38 mouse cellular contexts compared by ENCODE assay signal in the genomic region with DNA sequence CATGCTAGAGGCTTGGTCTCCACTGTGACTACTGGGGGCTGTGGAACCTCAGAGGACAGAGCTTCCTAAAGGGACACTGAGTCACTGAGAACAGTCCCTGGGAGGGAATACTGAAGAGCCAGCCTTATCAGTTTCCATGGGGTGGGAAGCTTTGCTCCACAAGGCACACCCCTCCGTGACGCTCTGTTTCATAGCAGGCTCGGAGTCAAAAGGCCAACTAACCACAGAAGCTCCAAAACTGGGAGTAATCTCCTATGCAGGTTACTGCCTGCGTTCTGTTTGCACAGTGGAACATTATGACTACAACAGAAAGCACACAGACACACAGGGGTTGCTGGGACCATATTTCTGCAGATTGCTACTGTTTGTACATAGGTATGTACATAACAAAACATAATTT. TPM values are rescaled to one million over a fixed set of nuclear protein-coding genes. Genes with fewer than 3 reads are reported as not detected.
DNase-seq lines count a peak whose midpoint lies in the region; ATAC-seq and TF ChIP-seq lines count a peak whose summit lies in the region.
"Had no signal": no experiment of that assay in that cellular context is flagged by ENCODE, and none has a peak within 500 bp of the region (broad histone marks: within the 10 kb centered on the region; RNA-seq: fewer than 3 reads in every experiment).

No protein-coding gene starts in this region.

- no peaks in the 10 kb centered on the region for H3K27me3 ChIP-seq in lung, embryonic 14.5 days (ENCODE audit: insufficient read depth, low read length)
- H3K27me3 ChIP-seq: embryonic facial prominence, embryonic 12.5 days; limb, embryonic 15.5 days; liver, embryonic 13.5 days; midbrain, embryonic 15.5 days; neural tube, embryonic 15.5 days; Patski had no signal

- peak overlapping the region; percentile 64; the same call in 1 of the 2 replicates for H3K27ac ChIP-seq in lung, embryonic 14.5 days (ENCODE audit: low read depth)
- H3K27ac ChIP-seq: embryonic facial prominence, embryonic 12.5 days; forebrain, embryonic 10.5 days; hindbrain, embryonic 14.5 days; layer of hippocampus, adult 2 months; limb, embryonic 15.5 days; liver, embryonic 13.5 days; midbrain, embryonic 10.5 days; midbrain, embryonic 15.5 days; neural tube, embryonic 15.5 days had no signal

- WGBS in lung, embryonic 14.5 days: 40% methylated on average over 4 of the region's 4 CpGs
- 72% methylated on average over 4 of the region's 4 CpGs for WGBS in lung, adult 2 months

- no peak for TF ChIP-seq CTCF in lung, embryonic 14.5 days (IDR thresholded peaks at IDR 0.05; ENCODE audit: low read depth)
- no peak for TF ChIP-seq CTCF in lung, adult 2 months (IDR thresholded peaks at IDR 0.05; ENCODE audit: insufficient read depth, low read length)

- H3K4me1 ChIP-seq in lung, embryonic 14.5 days (ENCODE audit: insufficient read depth): peaks cover 30% of the 10 kb centered on the region
- H3K4me1 ChIP-seq in lung, adult 2 months (ENCODE audit: control insufficient read depth, insufficient read depth, low read length): peaks cover 10% of the 10 kb centered on the region
- H3K4me1 ChIP-seq: liver, embryonic 13.5 days had no signal

- intact Hi-C loops in heart, postnatal 25 days (cut with DNase I): no loop called here

- no peak overlapping the region for H3K4me2 ChIP-seq in lung, embryonic 14.5 days
- H3K4me2 ChIP-seq: embryonic facial prominence, embryonic 12.5 days; hindbrain, embryonic 14.5 days; limb, embryonic 15.5 days; liver, embryonic 13.5 days; midbrain, embryonic 15.5 days; neural tube, embryonic 15.5 days had no signal

- H3K36me3 ChIP-seq in lung, embryonic 14.5 days (ENCODE audit: insufficient read depth): no peaks in the 10 kb centered on the region
- H3K36me3 ChIP-seq: embryonic facial prominence, embryonic 12.5 days; forebrain, embryonic 10.5 days; G1E; limb, embryonic 15.5 days; liver, embryonic 13.5 days; midbrain, embryonic 10.5 days; midbrain, embryonic 15.5 days; neural tube, embryonic 15.5 days had no signal

- no peak overlapping the region for H3K9ac ChIP-seq in lung, embryonic 14.5 days
- H3K9ac ChIP-seq: embryonic facial prominence, embryonic 12.5 days; forebrain, postnatal 0 days; hindbrain, embryonic 14.5 days; limb, embryonic 15.5 days; liver, embryonic 13.5 days; midbrain, embryonic 15.5 days; neural tube, embryonic 15.5 days had no signal

- ATAC-seq in lung, embryonic 14.5 days (ENCODE audit: insufficient read depth): no peak
- ATAC-seq: forebrain, postnatal 0 days; midbrain, embryonic 15.5 days; Patski had no signal

- H3K9me3 ChIP-seq in lung, embryonic 14.5 days (ENCODE audit: low read depth, low read length): no peaks in the 10 kb centered on the region
- H3K9me3 ChIP-seq: forebrain, embryonic 10.5 days; limb, embryonic 15.5 days; liver, embryonic 13.5 days; midbrain, embryonic 10.5 days; midbrain, embryonic 15.5 days; neural tube, embryonic 15.5 days had no signal

- no peak overlapping the region for H3K4me3 ChIP-seq in lung, embryonic 14.5 days (ENCODE audit: low read depth, low read length)
- no peak overlapping the region for H3K4me3 ChIP-seq in lung, adult 2 months (replicated peaks; ENCODE audit: extremely low read depth, low read depth, low read length)
- H3K4me3 ChIP-seq: embryonic facial prominence, embryonic 12.5 days; forebrain, embryonic 10.5 days; layer of hippocampus, adult 2 months; limb, embryonic 15.5 days; liver, embryonic 13.5 days; midbrain, embryonic 10.5 days; midbrain, embryonic 15.5 days; neural tube, embryonic 15.5 days had no signal

- DNase-seq in heart, adult 11 months: peak; percentile 75
- no peak for DNase-seq in heart, postnatal 25 days (ENCODE audit: low spot score)
- DNase-seq in lung, embryonic 14.5 days: no peak
- DNase-seq in lung, adult 2 months: no peak
- peak; percentile 20 for DNase-seq in urinary bladder, postnatal 25 days (ENCODE audit: low spot score)
- DNase-seq in urinary bladder, adult 2 months (ENCODE audit: low spot score): no peak
- no peak for DNase-seq in layer of hippocampus, adult 8-10 months (ENCODE audit: low spot score in 2 of 2)
- no peak for DNase-seq in kidney, adult 8-10 months
- DNase-seq: adrenal gland, postnatal 10 days; cerebellum, adult 11 months; cerebellum, adult 9-10 months; cerebellum, postnatal 36 days; forebrain, postnatal 0 days; kidney, adult 18-20 months; kidney, postnatal 36 days; left cerebral cortex, postnatal 4 days; liver, embryonic 13.5 days; retina, postnatal 1 day; right cerebral cortex, postnatal 14 days; thymus, adult 2 months; thymus, postnatal 4 days had no signal

- TF ChIP-seq POLR2A in lung, adult 2 months (IDR thresholded peaks at IDR 0.05; ENCODE audit: borderline replicate concordance, extremely low read depth, low read depth, low read length): no peak

RNA-seq across cellular contexts. Expression of a gene that starts 18.2 kb away (rescaled TPM):
- 1 to 10 TPM; 2.1 to 2.3 TPM for total RNA-seq in heart, postnatal 25 days (2021)
- 0.29 and 1.0 TPM in 2 replicates for polyA plus RNA-seq in lung, embryonic 14.5 days (2014; fragmentation: Nextera tagmentation; extraction: Ambion mirVana)
- polyA plus RNA-seq in lung, adult 2 months (2012; rRNA removed): 1.7 and 4.5 TPM in 2 replicates
- polyA plus RNA-seq in urinary bladder, adult 2 months (2012; rRNA removed): 0.11 and 0.22 TPM in 2 replicates
- 1 to 10 TPM; 1.2 to 2.2 (median 1.9) TPM for total RNA-seq in layer of hippocampus, adult 8-10 months (2022)
- total RNA-seq: hematopoietic stem cell, adult 5-6 weeks; megakaryocyte progenitor cell, adult 5-6 weeks had no signal
- polyA plus RNA-seq: G1E; liver, embryonic 13.5 days; Patski; small intestine, adult 2 months had no signal

RNA-seq across cellular contexts. Expression of a gene that starts 19.7 kb away (rescaled TPM):
- total RNA-seq in heart, postnatal 25 days (2021): under 1 TPM in 1 of 2 experiments, not detected in 1; 0.20 TPM
- not detected in 2 replicates for polyA plus RNA-seq in lung, embryonic 14.5 days (2014; fragmentation: Nextera tagmentation; extraction: Ambion mirVana)
- 0.08 and 0.16 TPM in 2 replicates for polyA plus RNA-seq in lung, adult 2 months (2012; rRNA removed)
- polyA plus RNA-seq in urinary bladder, adult 2 months (2012; rRNA removed): not detected in 2 replicates
- not detected for total RNA-seq in layer of hippocampus, adult 8-10 months (2022)
- total RNA-seq: adrenal gland, postnatal 10 days; forebrain, postnatal 0 days; G1E; gastrocnemius, adult 8-10 months; gastrocnemius, postnatal 4 days; hematopoietic stem cell, adult 5-6 weeks; layer of hippocampus, adult 2 months; layer of hippocampus, postnatal 25 days; left cerebral cortex, adult 8-10 months; left cerebral cortex, postnatal 4 days; megakaryocyte progenitor cell, adult 5-6 weeks had no signal
- polyA plus RNA-seq: embryonic facial prominence, embryonic 12.5 days; forebrain, embryonic 10.5 days; forebrain, postnatal 0 days; G1E; hindbrain, embryonic 14.5 days; limb, embryonic 15.5 days; liver, embryonic 13.5 days; midbrain, embryonic 10.5 days; midbrain, embryonic 15.5 days; neural tube, embryonic 15.5 days; Patski; small intestine, adult 2 months had no signal

Comparison
In these comparisons a context has a peak if more than half of its experiments do, and no peak if none do; other contexts are left out.
1. DNase-seq: peak in heart, adult 11 months (single experiment) and urinary bladder, postnatal 25 days (single experiment); none in heart, postnatal 25 days (single experiment), lung, embryonic 14.5 days (single experiment), lung, adult 2 months (single experiment), urinary bladder, adult 2 months (single experiment), layer of hippocampus, adult 8-10 months (0 of 2) and kidney, adult 8-10 months (0 of 2).